Mouse (Mus musculus): ENCODE measurements at regions not wholly inside any gene's neighbourhood (a gene's known extent, or its start where the extent isn't known, plus 50 kb on each side); places are given as distances from the start of the nearest gene placed in this dataset.

GRCm38 (mm10) chr11:26907099-26907498 is 313.3 kb upstream of the Vrk2 start:
- ATAC-seq (ENCODE audit: poor library complexity, severe bottlenecking) = no peak

GRCm38 (mm10) chr11:26881635-26882034 is 287.8 kb upstream of the Vrk2 start:
- ATAC-seq (ENCODE audit: poor library complexity, severe bottlenecking) = no peak

Measured in megakaryocyte, adult 5-6 weeks (primary cell).